Mouse (Mus musculus): ENCODE measurements around the gene Serac1. TPM values are rescaled to one million over a fixed set of nuclear protein-coding genes. Genes with fewer than 3 reads are reported as not detected.

Serac1 gene
- total RNA-seq, 1 experiment: 8.9 TPM

GRCm38 (mm10) chr17:6106361-6107014 is 26.9 kb upstream of the Serac1 start, which contains the start of gene Tulp4:
Gene Tulp4, plus strand, starts transcription at chr17:6106437.
- Histone ChIP-seq H3K27ac (ENCODE audit: insufficient read depth, low read depth, low read length, poor library complexity, severe bottlenecking) (peak within 1 kb of the TSS; percentile 72), H3K9me3 (ENCODE audit: control insufficient read depth, insufficient read depth, low read depth, low read length) (no peaks in the 10 kb centered on the region), H3K4me1 (ENCODE audit: control insufficient read depth in 2 of 2, insufficient read depth in 2 of 2, low read length in 2 of 2, poor library complexity in 1 of 2) (no peaks in the 10 kb centered on the region), H3K36me3 (ENCODE audit: control insufficient read depth, insufficient read depth, low read length, poor library complexity, severe bottlenecking) (0 out of 2 replicates have a peak, but pooled peaks cover 2% of the 10 kb centered on the region), H3K9ac (ENCODE audit: insufficient read depth, low read depth, low read length, poor library complexity, severe bottlenecking) (peak within 1 kb of the TSS; percentile 86), H3K4me3 (ENCODE audit: insufficient read depth in 1 of 2, low read depth in 1 of 2, low read length in 2 of 2, poor library complexity in 1 of 2, severe bottlenecking in 1 of 2) (peak within 1 kb of the TSS; percentile 63 to 98)
- TF ChIP-seq CHD2 (IDR thresholded peaks at IDR 0.05; ENCODE audit: low read depth, low read length) (no peak), HCFC1 (IDR thresholded peaks at IDR 0.05; ENCODE audit: borderline replicate concordance, insufficient read depth, low read length) (0 out of 2 replicates have a peak, but pooled peaks have one; percentile 15)
- in situ Hi-C loops (cut with MboI; ENCODE audit: low sequenced_read_pairs in 2 of 2, unreplicated experiment in 2 of 2): no loop called here
- DNase-seq (ENCODE audit: low read depth, low spot score): peak; percentile 56

- no peak overlapping the region for H3K9ac ChIP-seq (ENCODE audit: insufficient read depth, low read depth, low read length, poor library complexity, severe bottlenecking)
- H3K27ac ChIP-seq (ENCODE audit: insufficient read depth, low read depth, low read length, poor library complexity, severe bottlenecking): no peak overlapping the region
- DNase-seq (ENCODE audit: low read depth, low spot score): no peak
- no peak overlapping the region for H3K4me3 ChIP-seq (ENCODE audit: insufficient read depth in 1 of 2, low read depth in 1 of 2, low read length in 2 of 2, poor library complexity in 1 of 2, severe bottlenecking in 1 of 2)
- no peaks in the 10 kb centered on the region for H3K4me1 ChIP-seq (ENCODE audit: control insufficient read depth in 2 of 2, insufficient read depth in 2 of 2, low read length in 2 of 2, poor library complexity in 1 of 2)
- TF ChIP-seq ZNF384 (IDR thresholded peaks at IDR 0.05; ENCODE audit: low read depth, low read length) (no peak), HCFC1 (IDR thresholded peaks at IDR 0.05; ENCODE audit: borderline replicate concordance, insufficient read depth, low read length) (no peak), CHD2 (IDR thresholded peaks at IDR 0.05; ENCODE audit: low read depth, low read length) (no peak)
- H3K36me3 ChIP-seq (ENCODE audit: control insufficient read depth, insufficient read depth, low read length, poor library complexity, severe bottlenecking): no peaks in the 10 kb centered on the region
- H3K9me3 ChIP-seq (ENCODE audit: control insufficient read depth, insufficient read depth, low read depth, low read length): no peaks in the 10 kb centered on the region
- in situ Hi-C loops (cut with MboI; ENCODE audit: low sequenced_read_pairs in 2 of 2, unreplicated experiment in 2 of 2): no loop called here
Observed at GRCm38 (mm10) chr17:6103566-6103965, 24.0 kb upstream of the Serac1 start.

- TF ChIP-seq HCFC1 (IDR thresholded peaks at IDR 0.05; ENCODE audit: borderline replicate concordance, insufficient read depth, low read length) (no peak), CHD2 (IDR thresholded peaks at IDR 0.05; ENCODE audit: low read depth, low read length) (no peak), MAFK (IDR thresholded peaks at IDR 0.05; ENCODE audit: insufficient read depth, low read depth, low read length) (no peak), ZC3H11A (IDR thresholded peaks at IDR 0.05; ENCODE audit: borderline replicate concordance, low read depth, low read length) (no peak), ZNF384 (IDR thresholded peaks at IDR 0.05; ENCODE audit: low read depth, low read length) (no peak)
- no peak overlapping the region for H3K9ac ChIP-seq (ENCODE audit: insufficient read depth, low read depth, low read length, poor library complexity, severe bottlenecking)
Observed at GRCm38 (mm10) chr17:6102287-6102686, 22.7 kb upstream of the Serac1 start.

GRCm38 (mm10) chr17:6097884-6098283 is 18.3 kb upstream of the Serac1 start:
- no peaks in the 10 kb centered on the region for H3K9me3 ChIP-seq (ENCODE audit: control insufficient read depth, insufficient read depth, low read depth, low read length)
- in situ Hi-C loops (cut with MboI; ENCODE audit: low sequenced_read_pairs in 2 of 2, unreplicated experiment in 2 of 2): no loop called here
- H3K27ac ChIP-seq (ENCODE audit: insufficient read depth, low read depth, low read length, poor library complexity, severe bottlenecking): no peak overlapping the region
- no peak overlapping the region for H3K9ac ChIP-seq (ENCODE audit: insufficient read depth, low read depth, low read length, poor library complexity, severe bottlenecking)
- no peaks in the 10 kb centered on the region for H3K36me3 ChIP-seq (ENCODE audit: control insufficient read depth, insufficient read depth, low read length, poor library complexity, severe bottlenecking)
- H3K4me1 ChIP-seq (ENCODE audit: control insufficient read depth in 2 of 2, insufficient read depth in 2 of 2, low read length in 2 of 2, poor library complexity in 1 of 2): no peaks in the 10 kb centered on the region
- no peak overlapping the region for H3K4me3 ChIP-seq (ENCODE audit: insufficient read depth in 1 of 2, low read depth in 1 of 2, low read length in 2 of 2, poor library complexity in 1 of 2, severe bottlenecking in 1 of 2)
- TF ChIP-seq ZNF384 (IDR thresholded peaks at IDR 0.05; ENCODE audit: low read depth, low read length) (no peak), CHD2 (IDR thresholded peaks at IDR 0.05; ENCODE audit: low read depth, low read length) (no peak), ZC3H11A (IDR thresholded peaks at IDR 0.05; ENCODE audit: borderline replicate concordance, low read depth, low read length) (peak; percentile 59; the same call in 1 of the 2 replicates), HCFC1 (IDR thresholded peaks at IDR 0.05; ENCODE audit: borderline replicate concordance, insufficient read depth, low read length) (0 out of 2 replicates have a peak, but pooled peaks have one; percentile 15), MAFK (IDR thresholded peaks at IDR 0.05; ENCODE audit: insufficient read depth, low read depth, low read length) (no peak)
- DNase-seq (ENCODE audit: low read depth, low spot score): no peak

More at GRCm38 (mm10) chr17:6102287-6102686, 22.7 kb upstream of the Serac1 start:
- in situ Hi-C loops (cut with MboI; ENCODE audit: low sequenced_read_pairs in 2 of 2, unreplicated experiment in 2 of 2): no loop called here
- H3K4me3 ChIP-seq (ENCODE audit: insufficient read depth in 1 of 2, low read depth in 1 of 2, low read length in 2 of 2, poor library complexity in 1 of 2, severe bottlenecking in 1 of 2): no peak overlapping the region
- H3K9me3 ChIP-seq (ENCODE audit: control insufficient read depth, insufficient read depth, low read depth, low read length): no peaks in the 10 kb centered on the region
- no peak overlapping the region for H3K27ac ChIP-seq (ENCODE audit: insufficient read depth, low read depth, low read length, poor library complexity, severe bottlenecking)
- DNase-seq (ENCODE audit: low read depth, low spot score): no peak
- H3K36me3 ChIP-seq (ENCODE audit: control insufficient read depth, insufficient read depth, low read length, poor library complexity, severe bottlenecking): no peaks in the 10 kb centered on the region
- H3K4me1 ChIP-seq (ENCODE audit: control insufficient read depth in 2 of 2, insufficient read depth in 2 of 2, low read length in 2 of 2, poor library complexity in 1 of 2): no peaks in the 10 kb centered on the region
